Mouse (Mus musculus): ENCODE measurements around the gene Tmem136. TPM values are rescaled to one million over a fixed set of nuclear protein-coding genes. Genes with fewer than 3 reads are reported as not detected.

Gene Tmem136
- polyA plus RNA-seq, 1 experiment from 2014 or later = 3.7 TPM

DNA sequence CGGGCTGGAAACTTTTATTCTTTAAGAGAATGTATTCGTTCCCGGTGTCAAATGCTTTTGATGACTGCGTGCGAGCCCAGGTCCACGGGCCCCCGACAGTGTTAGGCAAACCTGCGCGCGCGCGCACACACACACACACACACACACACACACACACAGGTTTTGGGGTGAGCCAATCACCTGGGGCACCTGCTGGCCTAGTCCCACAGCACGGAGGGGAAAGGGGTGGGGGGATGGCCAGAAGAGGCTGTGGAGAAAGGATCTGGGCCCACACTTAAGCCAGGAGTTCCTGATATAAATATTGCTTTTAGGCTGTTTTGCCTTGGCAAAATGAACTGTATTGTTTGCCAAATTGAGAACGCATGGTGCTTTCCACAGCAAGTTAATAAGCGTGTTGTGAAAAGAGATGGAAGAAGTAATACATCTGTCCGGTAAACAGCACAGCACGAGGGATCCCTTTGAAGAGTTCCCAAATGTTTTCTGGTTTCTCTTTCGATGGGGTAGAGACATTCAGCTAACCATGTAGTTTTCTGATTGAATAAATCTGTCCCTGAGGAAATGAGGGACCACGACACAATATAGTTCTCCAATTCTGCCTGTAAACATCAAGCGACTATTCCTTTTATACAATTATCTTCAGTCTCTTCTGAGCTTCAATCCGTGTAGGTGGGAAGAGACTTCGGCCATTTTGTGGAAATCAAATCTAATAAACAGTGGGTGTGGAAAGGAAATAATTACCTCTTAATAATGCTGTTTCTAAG is 9.8 kb downstream of the Tmem136 start:
- Histone ChIP-seq H3K27me3 (replicated peaks; ENCODE audit: control insufficient read depth, insufficient read depth, low read length) (peaks cover 9% of the 10 kb centered on the region), H3K9ac (ENCODE audit: low read depth, low read length) (peak overlapping the region; percentile 85), H3K4me2 (peak overlapping the region; percentile 86), H3K36me3 (ENCODE audit: control insufficient read depth, insufficient read depth, low read length) (no peaks in the 10 kb centered on the region), H3K4me3 (ENCODE audit: low read depth, low read length) (peak overlapping the region; percentile 93), H3K9me3 (ENCODE audit: control insufficient read depth, low read length) (no peaks in the 10 kb centered on the region), H3K4me1 (replicated peaks; ENCODE audit: control insufficient read depth, insufficient read depth, low read length) (peaks cover 19% of the 10 kb centered on the region), H3K27ac (ENCODE audit: low read depth, low read length) (peak overlapping the region; percentile 82)
- 23% methylated on average over 22 of the region's 22 CpGs for WGBS
- ATAC-seq (replicated peaks; ENCODE audit: low FRiP score) (no peak), DNase-seq (ENCODE audit: low spot score) (no peak)

DNA sequence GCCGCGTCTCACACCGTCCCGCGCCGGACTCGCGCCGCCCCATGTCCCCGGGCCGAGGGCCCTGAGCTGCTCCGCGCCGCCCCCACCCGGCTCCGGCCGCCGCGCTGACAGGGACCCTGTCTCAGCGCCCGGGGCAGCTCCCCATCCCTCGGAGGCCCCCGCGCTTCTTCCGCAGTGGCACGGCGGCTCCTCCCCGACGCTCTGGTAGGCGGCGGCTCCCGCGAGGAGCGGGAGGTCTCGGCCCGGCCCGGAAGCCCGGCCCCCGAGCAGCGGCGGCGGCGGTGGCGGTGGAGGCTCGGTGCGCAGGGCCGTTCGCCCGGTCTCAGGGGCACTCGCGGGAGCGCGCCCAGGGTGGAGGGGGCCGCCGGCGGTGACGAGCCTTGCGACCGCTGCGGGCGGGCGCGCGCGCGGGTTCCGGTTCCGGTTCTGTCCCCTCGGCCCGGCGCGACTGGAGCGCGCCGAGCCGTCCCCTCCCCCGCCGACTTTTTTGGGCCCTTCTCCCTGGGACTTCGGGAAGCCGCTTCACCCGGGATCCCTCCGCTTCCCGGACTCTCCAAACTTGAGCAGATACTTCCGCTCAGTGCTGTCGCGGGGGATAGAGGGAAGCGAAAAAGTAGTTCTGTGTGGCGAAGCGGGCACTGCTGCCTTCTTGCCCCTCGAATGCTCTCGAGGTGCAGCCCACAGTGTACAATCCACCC is 10.6 kb downstream of the Tmem136 start:
- peak; percentile 70 for ATAC-seq (replicated peaks; ENCODE audit: low FRiP score)
- peak overlapping the region; percentile 85 for H3K9ac ChIP-seq (ENCODE audit: low read depth, low read length)
- WGBS = under 1% methylated on average over 84 of the region's 91 CpGs

DNA sequence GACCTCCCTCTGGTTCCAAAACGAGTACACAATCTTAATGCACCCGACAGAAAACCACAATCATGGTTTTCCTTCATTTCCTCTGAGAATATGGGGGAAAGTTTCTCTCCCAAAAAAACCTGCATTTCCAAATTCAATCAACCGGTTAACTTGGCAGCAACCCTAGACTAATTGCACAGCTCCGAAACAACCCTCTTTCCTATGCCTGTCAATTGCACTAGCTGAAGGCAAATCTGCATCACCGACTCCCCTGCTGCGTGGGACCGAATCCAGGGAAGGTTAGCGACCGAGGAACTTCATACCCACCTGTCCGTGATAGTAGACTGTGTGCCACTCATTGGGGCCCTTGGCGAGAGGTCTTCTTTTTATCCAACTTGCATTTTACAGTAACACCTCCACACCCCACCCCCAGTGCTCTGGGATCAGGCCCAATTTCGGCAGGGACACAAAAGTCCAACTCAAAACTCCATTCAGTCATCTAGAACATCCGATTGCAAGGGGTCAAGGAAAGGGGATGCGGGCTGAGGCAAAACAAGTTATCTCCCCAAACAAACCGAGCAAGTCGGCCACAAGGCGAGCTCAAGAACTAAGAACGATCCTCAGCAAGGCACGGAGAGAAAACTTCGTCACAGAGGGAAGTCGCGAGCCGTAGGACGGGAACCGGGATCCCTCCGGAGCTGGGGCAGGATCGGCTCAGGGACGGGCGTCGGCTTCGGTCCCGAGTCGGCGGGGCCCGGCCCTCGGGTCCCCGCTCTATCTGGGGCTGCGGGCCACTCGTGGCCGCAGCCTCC is 11.3 kb downstream of the Tmem136 start:
- WGBS = under 1% methylated on average over 37 of the region's 40 CpGs
- peak overlapping the region; percentile 86 for H3K4me2 ChIP-seq
- peak overlapping the region; percentile 82 for H3K27ac ChIP-seq (ENCODE audit: low read depth, low read length)
- H3K4me1 ChIP-seq (replicated peaks; ENCODE audit: control insufficient read depth, insufficient read depth, low read length) = peaks cover 19% of the 10 kb centered on the region
- peak overlapping the region; percentile 93 for H3K4me3 ChIP-seq (ENCODE audit: low read depth, low read length)
- H3K9me3 ChIP-seq (ENCODE audit: control insufficient read depth, low read length) = no peaks in the 10 kb centered on the region
- DNase-seq (ENCODE audit: low spot score) (peak; percentile 39), ATAC-seq (replicated peaks; ENCODE audit: low FRiP score) (peak; percentile 46; the same call in 1 of the 2 replicates)
- no peaks in the 10 kb centered on the region for H3K36me3 ChIP-seq (ENCODE audit: control insufficient read depth, insufficient read depth, low read length)
- peaks cover 6% of the 10 kb centered on the region for H3K27me3 ChIP-seq (replicated peaks; ENCODE audit: control insufficient read depth, insufficient read depth, low read length)
- H3K9ac ChIP-seq (ENCODE audit: low read depth, low read length) = peak overlapping the region; percentile 85

More for the DNA sequence above, 10.6 kb downstream of the Tmem136 start:
- peaks cover 19% of the 10 kb centered on the region for H3K4me1 ChIP-seq (replicated peaks; ENCODE audit: control insufficient read depth, insufficient read depth, low read length)
- H3K9me3 ChIP-seq (ENCODE audit: control insufficient read depth, low read length) = no peaks in the 10 kb centered on the region
- H3K27ac ChIP-seq (ENCODE audit: low read depth, low read length) = peak overlapping the region; percentile 82
- H3K36me3 ChIP-seq (ENCODE audit: control insufficient read depth, insufficient read depth, low read length) = no peaks in the 10 kb centered on the region
- peaks cover 9% of the 10 kb centered on the region for H3K27me3 ChIP-seq (replicated peaks; ENCODE audit: control insufficient read depth, insufficient read depth, low read length)
- DNase-seq (ENCODE audit: low spot score) = peak; percentile 85
- H3K4me2 ChIP-seq = peak overlapping the region; percentile 86
- H3K4me3 ChIP-seq (ENCODE audit: low read depth, low read length) = peak overlapping the region; percentile 93

DNA sequence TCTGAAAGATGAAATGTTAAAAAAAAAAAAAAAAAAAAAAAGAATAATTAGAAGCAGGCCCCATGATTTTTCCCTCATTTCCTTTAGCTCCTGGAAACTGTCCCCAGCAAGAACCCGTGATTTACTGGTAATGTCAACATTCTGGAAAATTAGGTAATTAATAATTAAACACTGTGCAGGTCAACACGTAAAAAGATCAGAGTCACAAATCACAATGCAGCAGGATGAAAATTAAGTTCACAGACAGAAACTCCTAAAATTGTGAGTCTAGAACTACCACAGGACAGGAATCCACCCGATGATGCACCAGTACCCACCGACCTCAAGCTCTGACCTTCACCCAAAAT is 11.9 kb downstream of the Tmem136 start:
- peaks cover 19% of the 10 kb centered on the region for H3K4me1 ChIP-seq (replicated peaks; ENCODE audit: control insufficient read depth, insufficient read depth, low read length)

DNA sequence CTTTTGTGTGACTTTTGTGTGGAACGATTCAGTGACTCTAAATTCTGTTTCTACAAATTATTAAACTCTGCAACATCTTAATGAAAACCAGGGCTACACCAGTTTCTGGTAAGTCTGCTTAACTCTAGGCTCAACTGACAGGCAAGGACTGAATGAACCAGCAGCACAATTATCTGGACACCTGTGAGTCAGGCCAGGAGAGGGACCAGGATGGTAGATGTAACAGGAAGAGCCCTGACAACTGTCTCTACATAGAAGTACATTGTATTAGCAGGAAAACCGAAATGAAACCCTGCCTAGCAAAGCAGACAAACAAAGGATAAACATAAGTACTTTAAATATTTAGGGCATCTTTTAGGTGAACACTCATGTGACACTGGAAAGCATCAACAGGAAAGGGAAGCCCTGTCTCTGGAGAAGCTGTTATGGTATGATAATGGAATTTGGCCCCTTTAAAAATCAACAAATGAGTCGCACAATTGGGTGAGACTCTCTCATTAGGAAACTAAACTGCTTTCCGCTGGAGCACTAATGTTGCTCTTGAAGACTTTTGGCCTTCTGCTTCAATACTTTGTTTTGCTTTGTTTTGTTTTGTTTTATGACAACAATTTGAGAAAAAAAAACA is 12.6 kb downstream of the Tmem136 start:
- Histone ChIP-seq H3K9ac (ENCODE audit: low read depth, low read length) (0 out of 2 replicates have a peak overlapping the region, but pooled peaks have one; percentile 50), H3K27ac (ENCODE audit: low read depth, low read length) (no peak overlapping the region), H3K36me3 (ENCODE audit: control insufficient read depth, insufficient read depth, low read length) (no peaks in the 10 kb centered on the region), H3K4me3 (ENCODE audit: low read depth, low read length) (peak overlapping the region; percentile 93), H3K4me2 (peak overlapping the region; percentile 86), H3K9me3 (ENCODE audit: control insufficient read depth, low read length) (no peaks in the 10 kb centered on the region), H3K27me3 (replicated peaks; ENCODE audit: control insufficient read depth, insufficient read depth, low read length) (peaks cover 5% of the 10 kb centered on the region), H3K4me1 (replicated peaks; ENCODE audit: control insufficient read depth, insufficient read depth, low read length) (peaks cover 19% of the 10 kb centered on the region)
- ATAC-seq (replicated peaks; ENCODE audit: low FRiP score) (no peak), DNase-seq (ENCODE audit: low spot score) (no peak)
- 33% methylated on average over 4 of the region's 4 CpGs for WGBS

More for the DNA sequence above, 11.9 kb downstream of the Tmem136 start:
- Histone ChIP-seq H3K36me3 (ENCODE audit: control insufficient read depth, insufficient read depth, low read length) (no peaks in the 10 kb centered on the region), H3K27ac (ENCODE audit: low read depth, low read length) (no peak overlapping the region), H3K9me3 (ENCODE audit: control insufficient read depth, low read length) (no peaks in the 10 kb centered on the region), H3K9ac (ENCODE audit: low read depth, low read length) (peak overlapping the region; percentile 85), H3K27me3 (replicated peaks; ENCODE audit: control insufficient read depth, insufficient read depth, low read length) (peaks cover 5% of the 10 kb centered on the region), H3K4me3 (ENCODE audit: low read depth, low read length) (peak overlapping the region; percentile 93), H3K4me2 (peak overlapping the region; percentile 86)
- DNase-seq (ENCODE audit: low spot score) (no peak), ATAC-seq (replicated peaks; ENCODE audit: low FRiP score) (no peak)
- WGBS = 12% methylated on average over 4 of the region's 4 CpGs

DNA sequence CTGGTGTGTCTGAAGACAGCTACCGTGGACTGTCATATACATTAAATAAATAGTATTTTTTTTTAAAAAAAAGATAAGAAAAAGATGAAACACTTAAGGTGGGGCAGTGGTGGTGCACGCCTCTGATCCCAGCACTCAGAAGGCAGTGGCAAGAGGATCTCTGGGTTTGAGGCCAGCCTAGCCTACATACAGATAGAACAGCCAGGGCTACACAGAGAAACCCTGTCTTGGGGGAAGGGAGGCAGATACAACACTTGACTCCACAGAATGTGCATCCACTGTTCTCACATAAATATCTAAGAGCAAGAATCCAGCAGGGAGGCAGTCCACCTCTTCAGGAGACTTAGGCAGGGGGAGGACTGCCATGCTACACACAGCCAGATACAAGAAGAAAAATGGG is 13.4 kb downstream of the Tmem136 start:
- Histone ChIP-seq H3K9ac (ENCODE audit: low read depth, low read length) (peak overlapping the region; percentile 20; the same call in 1 of the 2 replicates), H3K27ac (ENCODE audit: low read depth, low read length) (peak overlapping the region; percentile 35; the same call in 1 of the 2 replicates), H3K4me1 (replicated peaks; ENCODE audit: control insufficient read depth, insufficient read depth, low read length) (peaks cover 19% of the 10 kb centered on the region), H3K9me3 (ENCODE audit: control insufficient read depth, low read length) (no peaks in the 10 kb centered on the region), H3K4me3 (ENCODE audit: low read depth, low read length) (peak overlapping the region; percentile 93), H3K27me3 (replicated peaks; ENCODE audit: control insufficient read depth, insufficient read depth, low read length) (peaks cover 3% of the 10 kb centered on the region), H3K36me3 (ENCODE audit: control insufficient read depth, insufficient read depth, low read length) (no peaks in the 10 kb centered on the region), H3K4me2 (peak overlapping the region; percentile 86)
- WGBS = 70% methylated on average over 2 of the region's 2 CpGs
- DNase-seq (ENCODE audit: low spot score) (no peak), ATAC-seq (replicated peaks; ENCODE audit: low FRiP score) (no peak)

DNA sequence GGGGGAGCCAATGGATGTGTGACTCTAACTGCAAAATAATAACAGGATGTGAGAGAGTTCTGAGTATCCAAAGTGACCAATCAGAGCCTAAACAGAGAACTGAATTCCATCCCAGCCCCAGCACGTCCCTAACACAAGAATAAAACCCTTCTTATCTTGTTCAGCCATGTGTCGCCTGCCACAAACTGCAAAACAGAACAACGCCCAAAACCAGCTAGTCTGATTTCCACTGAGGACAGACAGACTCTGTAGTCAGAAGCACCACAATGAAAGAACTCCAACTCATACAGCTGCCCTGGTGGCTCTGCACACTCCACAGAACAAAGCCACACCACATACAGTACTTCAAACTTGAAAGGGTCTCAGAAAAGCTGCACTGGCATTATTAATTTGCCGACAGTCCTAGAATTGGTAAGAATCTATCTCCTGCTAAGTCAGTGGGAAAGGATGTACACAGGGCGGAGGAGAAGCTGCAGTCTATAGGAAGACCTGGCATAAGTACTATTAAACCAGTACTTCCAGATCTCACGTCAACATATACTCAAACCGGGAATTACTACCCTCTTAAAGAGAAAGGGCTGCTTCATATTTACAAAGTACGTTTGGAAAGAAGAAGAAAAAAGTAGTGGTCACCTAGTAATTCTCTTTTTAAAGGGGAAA is 14.3 kb downstream of the Tmem136 start:
- peaks cover 19% of the 10 kb centered on the region for H3K4me1 ChIP-seq (replicated peaks; ENCODE audit: control insufficient read depth, insufficient read depth, low read length)
- peak overlapping the region; percentile 82 for H3K27ac ChIP-seq (ENCODE audit: low read depth, low read length)
- H3K27me3 ChIP-seq (replicated peaks; ENCODE audit: control insufficient read depth, insufficient read depth, low read length) = no peaks in the 10 kb centered on the region; the same call in 1 of the 2 replicates
- no peak overlapping the region for H3K9ac ChIP-seq (ENCODE audit: low read depth, low read length)
- peak; percentile 87 for ATAC-seq (replicated peaks; ENCODE audit: low FRiP score)
- no peaks in the 10 kb centered on the region for H3K9me3 ChIP-seq (ENCODE audit: control insufficient read depth, low read length)
- no peaks in the 10 kb centered on the region for H3K36me3 ChIP-seq (ENCODE audit: control insufficient read depth, insufficient read depth, low read length)
- peak; percentile 46 for DNase-seq (ENCODE audit: low spot score)
- WGBS = 42% methylated on average over 8 of the region's 8 CpGs
- peak overlapping the region; percentile 86 for H3K4me2 ChIP-seq
- peak overlapping the region; percentile 10; the same call in 1 of the 2 replicates for H3K4me3 ChIP-seq (ENCODE audit: low read depth, low read length)
